Mouse (Mus musculus) lung, embryonic 14.5 days (tissue): Measurements from ENCODE around the gene Scnn1g. TPM values are rescaled to one million over a fixed set of nuclear protein-coding genes. Genes with fewer than 3 reads are reported as not detected.

Experiments
- ATAC-seq: fragments of 200-750 bp; cut with Nextera tagmentation; 2 replicates; pipeline ENCODE4 v1.8.0; 2017; ENCODE audit warnings: mild to moderate bottlenecking, moderate TSS enrichment, moderate library complexity; ENCODE audit not compliant: insufficient read depth
- DNase-seq: peaks from one replicate; pipeline ENCODE4 v3.0.0-alpha.2; 2015
- H3K27ac ChIP-seq: fragments of 300-500 bp; sonication (generic); 2 replicates; pipeline ENCODE4 v1.5.1; 2014; ENCODE audit warnings: low read depth, mild to moderate bottlenecking, moderate library complexity
- H3K27me3 ChIP-seq: fragments of 300-500 bp; sonication (generic); 2 replicates; pipeline ENCODE4 v1.6.1; 2014; ENCODE audit warnings: low read length, control low read depth; ENCODE audit not compliant: insufficient read depth
- H3K36me3 ChIP-seq: fragments of 300-500 bp; sonication (generic); 2 replicates; pipeline ENCODE4 v1.6.1; 2014; ENCODE audit warnings: control low read depth; ENCODE audit not compliant: insufficient read depth
- H3K4me1 ChIP-seq: fragments of 300-500 bp; sonication (generic); 2 replicates; pipeline ENCODE4 v1.6.1; 2014; ENCODE audit warnings: antibody characterized with exemption, control low read depth; ENCODE audit not compliant: insufficient read depth
- H3K4me2 ChIP-seq: fragments of 300-500 bp; sonication (generic); 2 replicates; pipeline ENCODE4 v1.6.1; 2014; ENCODE audit warnings: mild to moderate bottlenecking
- H3K4me3 ChIP-seq: fragments of 300-500 bp; sonication (generic); 2 replicates; pipeline ENCODE4 v1.5.1; 2014; ENCODE audit warnings: low read depth, low read length
- H3K9ac ChIP-seq: fragments of 300-500 bp; sonication (generic); 2 replicates; pipeline ENCODE4 v1.6.1; 2014
- H3K9me3 ChIP-seq: fragments of 300-500 bp; sonication (generic); 2 replicates; pipeline ENCODE4 v1.6.1; 2016; ENCODE audit warnings: low read depth, low read length, control low read depth
- CTCF ChIP-seq: IDR thresholded peaks from 2 replicates; pipeline ENCODE4 v1.5.1; 2016; ENCODE audit warnings: antibody characterized with exemption, low read depth
- WGBS: fragments of 180-500 bp; shearing (Covaris S2); extraction: QIAGEN DNeasy Blood & Tissue Kit; methylation state at CpG from one replicate; pipeline ENCODE4 v1.1.7; 2014; 5-methylcytosine and 5-hydroxymethylcytosine counted together
- polyA plus RNA-seq: library from polyadenylated mRNA; unstranded; fragments of >200 nt; fragmentation: Nextera tagmentation; extraction: Ambion mirVana; gene quantifications from 2 replicates; pipeline ENCODE4 v1.2.1, GENCODE M21; 2014

The Scnn1g gene
- polyA plus RNA-seq, 1 experiment from 2014 or later = 6.4 TPM

DNA sequence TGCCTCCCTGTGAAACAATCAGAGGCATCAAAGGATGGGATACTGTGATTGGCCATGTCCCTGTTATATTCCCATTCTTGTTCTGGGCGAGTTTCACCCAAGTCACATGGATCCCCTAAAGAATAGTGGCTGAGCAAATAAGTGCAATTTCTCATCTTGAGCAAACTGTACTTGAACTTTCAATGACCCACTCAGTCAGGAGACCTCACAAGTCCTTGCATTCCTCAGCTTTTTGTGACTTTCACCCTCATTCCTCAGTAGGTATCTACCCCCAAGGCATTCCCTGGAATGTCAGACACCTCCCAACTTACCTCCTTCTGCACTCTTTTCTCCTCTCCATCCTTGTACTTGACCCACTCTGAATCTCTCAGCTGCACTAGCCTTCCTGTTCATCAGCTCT is 44.3 kb downstream of the Scnn1g start:
- Histone ChIP-seq H3K9ac (no peak overlapping the region), H3K36me3 (no peaks in the 10 kb centered on the region), H3K4me1 (no peaks in the 10 kb centered on the region), H3K9me3 (no peaks in the 10 kb centered on the region), H3K4me3 (no peak overlapping the region), H3K27ac (peak overlapping the region; percentile 70; the same call in 1 of the 2 replicates), H3K27me3 (no peaks in the 10 kb centered on the region), H3K4me2 (no peak overlapping the region)
- no peak for TF ChIP-seq CTCF
- DNase-seq (peak; percentile 64), ATAC-seq (peak; percentile 85)
- 18% methylated on average over 1 of the region's 1 CpGs for WGBS

DNA sequence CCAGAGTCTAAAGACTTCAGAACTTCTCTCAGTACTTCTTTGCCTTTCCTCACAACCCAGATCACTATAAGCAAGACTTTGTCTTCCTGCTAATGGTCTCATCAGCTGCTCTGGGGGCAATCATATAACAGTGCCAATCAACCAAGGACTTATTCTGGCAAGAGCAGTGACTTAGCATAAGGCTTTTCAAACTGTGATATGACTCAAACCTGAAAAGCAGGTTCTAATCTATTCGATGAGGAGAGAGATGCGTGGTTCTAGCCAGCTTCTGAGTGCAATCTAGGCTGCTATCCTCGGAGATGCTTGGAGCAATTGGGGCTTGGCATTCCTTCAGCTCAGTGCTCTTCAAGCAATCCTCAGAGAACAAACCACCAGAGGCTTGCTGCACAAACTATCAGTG is 44.7 kb downstream of the Scnn1g start:
- DNase-seq = peak; percentile 30
- no peak for TF ChIP-seq CTCF
- Histone ChIP-seq H3K9ac (no peak overlapping the region), H3K9me3 (no peaks in the 10 kb centered on the region), H3K4me3 (no peak overlapping the region), H3K4me2 (no peak overlapping the region), H3K4me1 (no peaks in the 10 kb centered on the region), H3K27ac (peak overlapping the region; percentile 70; the same call in 1 of the 2 replicates), H3K36me3 (no peaks in the 10 kb centered on the region), H3K27me3 (no peaks in the 10 kb centered on the region)
- peak; percentile 53 for ATAC-seq
- 55% methylated on average over 3 of the region's 3 CpGs for WGBS

DNA sequence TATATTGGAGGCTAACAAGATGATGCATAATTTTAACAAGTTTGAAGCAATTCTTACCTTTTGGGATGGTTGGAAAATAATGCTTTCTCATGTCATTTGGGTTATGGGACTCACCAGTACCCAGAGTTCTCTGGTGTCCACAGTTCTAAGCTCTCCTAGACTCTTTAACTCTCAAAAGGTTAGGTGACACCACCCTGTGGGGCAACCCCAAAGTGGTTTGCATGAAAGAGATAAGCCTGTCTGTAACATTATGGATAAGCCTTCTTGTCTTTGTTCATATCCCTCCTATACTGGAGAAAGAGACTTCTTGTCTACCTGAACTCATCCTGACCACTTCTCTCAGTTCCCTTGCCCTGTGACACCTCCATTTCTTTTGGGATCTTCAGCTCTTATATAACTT is 45.1 kb downstream of the Scnn1g start:
- TF ChIP-seq CTCF = no peak
- H3K9me3 ChIP-seq = no peaks in the 10 kb centered on the region
- H3K4me3 ChIP-seq = no peak overlapping the region
- H3K27me3 ChIP-seq = no peaks in the 10 kb centered on the region
- ATAC-seq (no peak), DNase-seq (no peak)
- peak overlapping the region; percentile 70; the same call in 1 of the 2 replicates for H3K27ac ChIP-seq
- no peaks in the 10 kb centered on the region for H3K4me1 ChIP-seq
- no peak overlapping the region for H3K9ac ChIP-seq
- no peaks in the 10 kb centered on the region for H3K36me3 ChIP-seq
- H3K4me2 ChIP-seq = no peak overlapping the region

GRCm38 (mm10) chr7:121782188-121782909 is 48.1 kb downstream of the Scnn1g start:
- Histone ChIP-seq H3K27me3 (no peaks in the 10 kb centered on the region), H3K4me1 (no peaks in the 10 kb centered on the region), H3K27ac (no peak overlapping the region), H3K9ac (no peak overlapping the region), H3K9me3 (no peaks in the 10 kb centered on the region), H3K4me3 (no peak overlapping the region), H3K4me2 (no peak overlapping the region), H3K36me3 (no peaks in the 10 kb centered on the region)
- ATAC-seq (no peak), DNase-seq (no peak)
- 44% methylated on average over 3 of the region's 3 CpGs for WGBS
- TF ChIP-seq CTCF = no peak

- TF ChIP-seq CTCF = no peak
- DNase-seq (no peak), ATAC-seq (no peak)
- H3K36me3 ChIP-seq = no peaks in the 10 kb centered on the region
- no peak overlapping the region for H3K27ac ChIP-seq
- no peaks in the 10 kb centered on the region for H3K9me3 ChIP-seq
- no peaks in the 10 kb centered on the region for H3K27me3 ChIP-seq
- H3K4me3 ChIP-seq = no peak overlapping the region
- H3K9ac ChIP-seq = no peak overlapping the region
- no peak overlapping the region for H3K4me2 ChIP-seq
- H3K4me1 ChIP-seq = no peaks in the 10 kb centered on the region
- 74% methylated on average over 8 of the region's 8 CpGs for WGBS
Observed at GRCm38 (mm10) chr7:121785651-121786228, 51.5 kb downstream of the Scnn1g start.

DNA sequence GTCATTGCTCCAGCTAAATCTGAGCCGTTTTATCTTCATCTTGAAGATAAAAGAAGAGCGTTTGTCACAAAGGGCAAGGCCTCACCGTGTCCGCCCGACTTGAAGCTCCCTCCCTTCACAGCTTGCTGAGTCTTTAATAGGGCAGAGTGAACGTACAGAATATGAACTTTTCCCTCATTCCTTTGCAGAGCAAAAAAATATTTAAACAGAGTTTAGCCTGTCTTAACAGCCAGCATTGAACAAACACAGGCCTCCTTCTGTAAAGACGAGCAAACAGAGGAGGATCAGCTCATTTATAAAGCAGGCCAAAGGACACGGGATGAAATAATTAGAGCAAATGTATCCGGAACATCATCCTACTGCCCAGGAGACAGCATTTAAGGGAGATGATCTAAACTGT is 63.5 kb downstream of the Scnn1g start:
- Histone ChIP-seq H3K9me3 (no peaks in the 10 kb centered on the region), H3K36me3 (no peaks in the 10 kb centered on the region), H3K27me3 (no peaks in the 10 kb centered on the region), H3K27ac (no peak overlapping the region), H3K4me2 (no peak overlapping the region), H3K4me1 (no peaks in the 10 kb centered on the region), H3K9ac (no peak overlapping the region), H3K4me3 (no peak overlapping the region)
- ATAC-seq (no peak), DNase-seq (no peak)
- 38% methylated on average over 9 of the region's 9 CpGs for WGBS
- no peak for TF ChIP-seq CTCF

GRCm38 (mm10) chr7:121802471-121802870 is 68.2 kb downstream of the Scnn1g start:
- no peaks in the 10 kb centered on the region for H3K36me3 ChIP-seq
- H3K9me3 ChIP-seq = no peaks in the 10 kb centered on the region
- H3K27me3 ChIP-seq = no peaks in the 10 kb centered on the region
- 39% methylated on average over 2 of the region's 2 CpGs for WGBS
- no peak for TF ChIP-seq CTCF
- H3K27ac ChIP-seq = no peak overlapping the region
- H3K4me2 ChIP-seq = no peak overlapping the region
- no peak overlapping the region for H3K4me3 ChIP-seq
- no peak for DNase-seq
- H3K4me1 ChIP-seq = no peaks in the 10 kb centered on the region
- no peak overlapping the region for H3K9ac ChIP-seq
- ATAC-seq = peak; percentile 31; the same call in 1 of the 2 replicates
